Mouse (Mus musculus) left cerebral cortex, postnatal 14 days (tissue): Measurements from ENCODE around the gene Abcb9. TPM values are rescaled to one million over a fixed set of nuclear protein-coding genes. Genes with fewer than 3 reads are reported as not detected.

Experiments used
- DNase-seq, 2 experiments: peaks; one replicate each; pipeline ENCODE4 v3.0.0; 2021 to 2022; ENCODE audit warnings: low spot score in 2 of 2, mixed read lengths in 1 of 2
- intact Hi-C: fragments of 180-260 bp; cut with DNase I; formaldehyde crosslinking; loops from one replicate; pipeline ENCODE4 v1.15.1; 2025
- total RNA-seq, 2 experiments: library from RNA; stranded (reverse); gene quantifications; 2 replicates each; pipeline ENCODE4 v1.2.3; 2021

Abcb9 gene
- total RNA-seq, 2 experiments from 2014 or later, result 57.5 to 58.4 TPM

GRCm38 (mm10) chr5:124036836-124037235 is 58.8 kb downstream of the Abcb9 start:
- peak in 1 of 2 experiments; percentile 56 for DNase-seq
- intact Hi-C loops, result no loop called here

GRCm38 (mm10) chr5:124036341-124036740 is 59.3 kb downstream of the Abcb9 start:
- no peak for DNase-seq
- intact Hi-C loops, result no loop called here

- intact Hi-C loops, result no loop called here
- DNase-seq, result no peak
These were observed 59.8 kb downstream of the Abcb9 start for GRCm38 (mm10) chr5:124035806-124036205.

- intact Hi-C loops, result no loop called here
- DNase-seq, result no peak
These were observed 60.2 kb downstream of the Abcb9 start for GRCm38 (mm10) chr5:124035406-124035805.

DNA sequence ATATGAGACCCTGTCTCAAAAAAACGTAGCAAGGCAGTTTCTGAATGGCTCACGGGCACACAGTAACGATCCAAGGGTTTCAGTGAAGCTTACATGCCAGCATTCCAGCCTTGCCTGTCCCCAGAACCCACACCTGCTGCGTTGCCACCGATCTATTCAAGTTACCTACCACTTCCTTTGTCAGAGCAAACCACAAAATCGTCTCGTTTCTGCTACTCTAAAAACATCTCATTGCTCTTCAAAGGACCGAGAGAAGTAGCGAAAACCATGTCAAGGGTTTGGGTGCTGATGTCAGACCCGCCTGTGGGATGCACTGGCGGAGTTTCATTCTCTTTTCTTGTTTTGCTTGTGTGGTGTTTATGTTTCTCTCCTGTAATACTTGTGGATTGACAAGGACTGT is 61.1 kb downstream of the Abcb9 start:
- DNase-seq, result no peak
- intact Hi-C loops, result no loop called here

GRCm38 (mm10) chr5:124032001-124032508 is 63.5 kb downstream of the Abcb9 start, which contains the start of gene Vps37b:
Gene Vps37b (minus strand): TSS chr5:124032270.
- peak; percentile 90 to 93 for DNase-seq
- intact Hi-C loops, result no loop called here

DNA sequence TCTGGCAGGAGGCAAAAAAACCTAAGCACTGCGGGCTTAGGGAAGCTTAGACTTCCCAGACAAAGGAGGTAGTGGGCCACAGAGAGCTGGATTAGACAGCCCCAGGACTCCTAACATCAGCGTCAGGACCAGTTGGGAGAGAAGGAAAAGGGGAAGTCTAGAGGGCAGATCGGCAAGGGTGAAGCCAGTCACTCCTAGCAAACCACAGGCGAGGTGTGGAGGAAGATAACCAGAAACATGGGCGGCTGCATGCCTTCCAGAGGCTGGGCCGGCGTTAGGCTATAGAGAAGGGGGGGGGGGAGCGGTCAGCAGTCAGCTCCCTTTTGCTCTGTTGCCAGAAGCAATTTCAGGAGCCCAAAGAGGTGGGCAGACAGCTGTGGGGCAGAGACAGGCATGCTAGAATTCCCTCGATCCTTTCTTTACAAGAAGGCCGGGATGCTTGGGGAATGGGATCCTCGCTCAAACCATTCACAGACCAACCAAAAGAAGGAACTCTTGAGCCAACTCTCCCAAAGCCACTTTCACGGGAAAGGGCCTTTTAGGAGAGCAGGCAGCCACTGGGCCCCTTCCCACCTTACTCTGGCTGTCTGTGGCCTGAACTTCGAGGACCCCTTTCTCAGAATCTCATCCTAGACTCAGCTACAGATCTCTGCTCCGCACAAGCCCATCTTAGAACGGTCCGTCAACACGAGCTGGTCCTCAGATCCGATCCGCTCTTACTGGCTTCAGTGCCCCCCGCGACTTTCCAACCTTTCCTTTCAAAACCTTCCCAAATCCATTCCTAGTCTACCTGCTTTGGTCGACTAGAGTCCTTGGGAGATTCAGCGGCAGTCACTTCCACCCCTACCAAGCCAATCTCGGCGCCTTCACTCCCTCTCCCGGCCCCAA is 64.3 kb downstream of the Abcb9 start:
- DNase-seq, result no peak
- intact Hi-C loops, result loop anchor here (2.0 kb wide), 1 partner anchor 27 kb away; no protein-coding TSS in a partner anchor

DNA sequence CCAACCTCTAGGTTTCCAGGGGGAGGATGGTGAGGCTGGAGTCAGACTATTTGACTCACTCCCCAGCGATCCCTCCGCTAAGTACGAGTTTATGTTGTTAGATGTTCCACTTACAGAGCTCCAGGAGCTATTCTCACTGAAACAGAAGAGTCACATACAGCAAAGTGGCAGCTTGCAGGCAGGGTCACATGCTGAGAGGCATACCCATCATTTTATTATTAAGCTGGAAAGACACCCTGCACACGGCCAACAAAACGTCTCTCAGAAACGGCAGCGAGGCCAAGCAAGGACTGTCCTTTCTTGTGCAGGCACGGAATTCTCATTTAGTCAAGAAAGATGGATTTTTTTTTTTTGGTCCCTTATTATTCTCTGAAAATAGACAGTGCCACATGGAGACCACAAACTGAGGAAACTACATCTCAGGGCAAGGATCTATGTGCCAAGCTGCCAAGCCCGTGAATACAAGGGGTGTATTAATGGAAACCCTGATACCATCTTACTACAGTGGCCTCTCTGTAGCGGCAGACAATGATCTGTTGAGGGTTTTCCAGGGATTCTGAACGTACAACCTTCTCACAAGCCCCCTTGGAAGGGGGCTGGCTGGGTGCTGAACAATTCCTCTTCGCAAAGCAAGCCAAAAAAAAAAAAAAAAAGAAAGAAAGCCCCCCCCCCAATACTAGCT is 65.1 kb downstream of the Abcb9 start:
- intact Hi-C loops, result loop anchor here (2.0 kb wide), 1 partner anchor 26 kb away; no protein-coding TSS in a partner anchor

GRCm38 (mm10) chr5:124029220-124030035 is 66.2 kb downstream of the Abcb9 start:
- intact Hi-C loops, result loop anchor here (2.0 kb wide), 1 partner anchor 25 kb away; no protein-coding TSS in a partner anchor
- no peak for DNase-seq

More for the DNA sequence above, 65.1 kb downstream of the Abcb9 start:
- DNase-seq, result no peak

DNA sequence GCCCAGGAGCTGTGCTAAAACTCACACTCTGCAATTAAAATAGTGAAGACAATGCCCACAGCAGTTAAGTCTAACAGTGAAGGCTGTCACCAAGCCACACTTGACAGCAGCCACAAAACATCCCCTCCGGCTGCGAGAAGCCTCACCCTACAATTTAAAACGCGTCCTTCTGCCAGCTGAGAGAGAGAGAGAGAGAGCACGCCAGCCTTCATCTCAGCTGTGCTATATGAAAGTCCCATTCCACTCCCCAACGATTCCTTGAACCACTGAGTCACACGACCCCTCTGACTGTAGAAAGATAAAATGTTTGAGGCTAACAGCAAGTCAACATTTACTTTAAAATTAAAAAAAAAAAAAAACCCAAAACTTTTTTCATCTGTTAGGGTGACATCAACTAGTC is 66.9 kb downstream of the Abcb9 start:
- DNase-seq, result no peak
- intact Hi-C loops, result no loop called here

GRCm38 (mm10) chr5:124027702-124028470 is 67.7 kb downstream of the Abcb9 start:
- intact Hi-C loops, result no loop called here
- no peak for DNase-seq

- intact Hi-C loops, result no loop called here
- no peak for DNase-seq
These were observed 69.0 kb downstream of the Abcb9 start for GRCm38 (mm10) chr5:124026568-124026967.

DNA sequence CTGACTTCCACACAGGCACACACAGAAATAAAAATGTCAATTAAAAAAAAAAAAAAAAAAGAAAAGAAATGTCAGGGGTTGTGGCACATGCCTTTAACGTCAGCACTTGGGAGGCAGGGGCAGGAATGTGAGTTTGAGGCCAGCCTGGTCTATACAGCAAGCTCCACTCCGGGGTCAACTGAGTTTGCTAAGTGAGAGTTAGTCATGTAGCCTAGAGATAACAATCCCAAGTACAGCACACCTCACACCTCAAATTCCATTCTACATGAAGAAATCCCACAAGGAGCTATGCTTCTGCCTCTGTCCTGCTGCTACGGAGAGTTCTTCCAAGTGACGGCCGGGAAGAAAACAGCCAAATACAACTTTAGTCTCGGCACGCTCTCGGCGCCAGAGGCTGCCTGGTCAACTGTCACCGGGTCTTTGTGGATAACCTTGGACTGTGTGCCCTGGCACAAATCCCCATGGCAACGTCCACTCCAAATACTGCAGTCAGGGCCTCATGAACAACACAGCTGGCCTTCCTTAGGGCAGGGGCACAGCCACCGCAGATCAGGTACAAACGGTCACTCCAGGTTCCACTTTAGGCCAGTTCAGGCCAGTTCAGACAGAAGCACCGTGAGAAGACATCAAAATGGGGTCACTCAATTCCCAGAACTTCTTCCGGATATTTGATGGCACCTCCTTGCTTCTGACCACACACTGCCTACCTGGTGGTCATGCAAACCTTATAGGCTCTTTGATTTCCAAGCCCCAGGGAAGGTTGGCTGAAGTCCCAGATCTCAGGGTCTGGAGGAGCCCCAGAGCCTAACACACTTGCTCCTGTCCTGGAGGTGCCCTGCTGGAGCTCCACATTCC is 69.8 kb downstream of the Abcb9 start:
- intact Hi-C loops, result no loop called here
- no peak for DNase-seq

GRCm38 (mm10) chr5:124025146-124025545 is 70.5 kb downstream of the Abcb9 start:
- DNase-seq, result no peak

GRCm38 (mm10) chr5:124024677-124025076 is 70.9 kb downstream of the Abcb9 start:
- intact Hi-C loops, result no loop called here
- no peak for DNase-seq

More at GRCm38 (mm10) chr5:124025146-124025545, 70.5 kb downstream of the Abcb9 start:
- intact Hi-C loops, result no loop called here

DNA sequence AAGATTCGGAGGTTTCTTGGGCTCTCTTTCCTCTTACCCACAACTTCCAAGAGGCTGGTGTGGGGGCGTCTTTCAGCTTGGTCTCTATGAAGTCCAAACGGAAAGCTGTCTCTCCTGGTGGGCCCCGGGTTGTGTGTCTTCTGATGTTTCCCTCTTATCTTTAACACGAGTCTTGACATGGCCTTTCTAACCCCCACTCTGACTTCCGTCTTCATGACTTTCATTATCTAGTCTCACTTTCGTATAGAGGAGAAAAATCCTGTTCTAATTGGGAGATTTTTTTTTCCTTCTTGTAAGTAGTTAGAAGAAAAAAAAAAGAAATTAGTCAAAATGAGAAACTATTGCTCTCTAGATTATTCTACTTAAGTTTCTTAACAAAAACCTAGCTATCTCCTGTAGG is 73.2 kb downstream of the Abcb9 start:
- intact Hi-C loops, result no loop called here
- DNase-seq, result no peak

DNA sequence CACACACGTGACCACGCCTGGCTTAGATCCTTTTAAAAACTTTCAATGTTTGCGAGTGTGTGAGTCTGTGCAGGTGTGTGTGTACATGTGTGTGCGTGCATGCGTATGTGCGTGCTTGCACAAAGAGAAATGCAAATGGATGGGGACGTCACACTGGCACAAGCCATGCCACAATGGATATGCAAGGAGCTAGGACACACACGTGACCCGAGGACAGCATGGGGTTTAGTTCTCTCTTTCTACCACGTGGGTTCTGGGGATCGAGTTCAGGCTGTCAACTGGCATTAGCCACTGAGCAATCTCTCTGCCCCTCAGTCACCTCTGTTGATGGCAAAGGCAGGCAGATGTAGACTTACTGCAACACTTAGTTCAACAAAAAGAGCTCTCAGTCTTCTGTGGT is 73.9 kb downstream of the Abcb9 start:
- intact Hi-C loops, result no loop called here
- DNase-seq, result no peak

DNA sequence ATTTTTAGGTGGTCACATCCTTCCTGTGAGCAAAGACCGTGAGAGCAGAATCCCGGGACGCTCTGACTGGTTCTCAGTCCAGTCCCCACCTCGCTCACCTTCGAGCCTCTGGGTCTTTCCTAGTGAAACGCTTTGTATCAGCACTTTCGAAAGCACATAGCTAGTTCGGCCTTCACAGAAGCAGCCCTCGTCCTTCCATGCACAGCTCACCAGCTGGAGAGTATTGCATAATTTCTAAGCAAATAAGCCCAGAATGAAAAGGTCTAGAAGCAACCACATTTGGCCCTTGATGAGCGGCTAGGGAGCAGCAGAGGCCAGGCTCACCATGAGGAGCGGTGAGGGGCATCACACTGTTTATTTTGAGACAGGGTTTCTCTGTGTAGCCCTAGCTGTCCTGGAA is 74.5 kb downstream of the Abcb9 start:
- no peak for DNase-seq
- intact Hi-C loops, result no loop called here
